Mouse (Mus musculus) common myeloid progenitor, adult 5-6 weeks (primary cell): ENCODE measurements at regions not wholly inside any gene's neighbourhood (a gene's known extent, or its start where the extent isn't known, plus 50 kb on each side); places are given as distances from the start of the nearest gene placed in this dataset.

Source experiments
- ATAC-seq: replicated peaks from 2 replicates; pipeline ENCODE4 v1.8.0; 2016; ENCODE audit warnings: low read depth, mild to moderate bottlenecking, moderate TSS enrichment, inconsistent platforms; ENCODE audit not compliant: poor library complexity, severe bottlenecking

DNA sequence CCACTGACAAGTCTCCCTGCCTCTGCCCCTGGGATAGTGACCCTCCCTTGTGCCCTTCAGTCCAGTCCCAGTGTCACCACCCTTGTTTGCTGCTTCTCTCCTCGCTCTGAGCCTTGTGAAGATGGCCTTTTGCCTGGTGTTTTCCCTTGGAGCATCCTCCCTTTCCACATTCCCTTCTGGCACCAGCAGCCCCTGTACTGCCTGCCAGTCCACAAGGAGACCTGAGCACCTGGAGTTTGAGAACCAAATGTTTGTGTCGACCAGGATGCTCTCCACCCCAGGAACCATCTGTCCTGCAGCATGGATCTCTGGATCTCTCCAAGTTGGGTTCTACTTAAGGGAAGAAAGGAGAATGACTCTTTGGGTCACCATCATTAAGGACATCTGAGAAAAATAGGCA, 307.5 kb upstream of the Zmiz1 start:
- no peak for ATAC-seq

DNA sequence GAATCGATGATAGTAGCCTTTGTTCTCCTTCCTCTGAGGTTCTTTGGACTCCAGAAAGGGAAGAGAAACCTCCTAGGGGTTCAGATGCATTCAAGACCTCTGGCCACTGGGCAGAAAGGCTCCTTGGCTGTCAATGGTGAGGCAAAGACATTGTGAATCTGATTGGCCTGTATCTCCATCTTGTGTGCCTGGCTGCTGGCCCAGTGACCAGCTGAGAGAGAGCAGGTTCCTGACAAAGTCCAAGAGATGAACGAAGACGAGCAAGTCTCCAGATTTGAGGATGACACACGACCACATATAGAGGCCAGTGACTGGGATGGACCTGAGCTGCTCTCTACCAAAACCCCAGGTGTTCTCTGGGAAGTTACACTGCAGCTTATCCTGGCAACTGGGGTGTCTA, 305.4 kb upstream of the Zmiz1 start:
- ATAC-seq: no peak

DNA sequence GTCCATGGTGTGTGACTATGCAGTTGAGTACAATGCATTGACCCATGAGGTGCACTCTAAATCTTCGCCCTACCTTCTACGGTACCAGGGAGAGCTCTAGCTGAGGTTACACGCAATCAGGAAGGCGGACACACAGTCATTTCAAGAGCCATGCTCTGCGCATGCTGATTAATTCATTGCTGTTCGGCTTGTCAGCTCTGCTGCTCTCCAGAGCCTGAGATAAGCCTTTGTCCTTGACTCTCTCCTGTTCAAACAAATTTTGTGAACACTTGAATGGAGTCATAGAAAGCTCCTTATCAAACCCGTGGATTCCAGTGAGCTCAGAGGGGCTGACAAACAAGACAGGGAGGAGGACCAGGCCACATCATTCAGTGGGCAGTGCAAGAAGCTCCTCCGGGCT, 304.8 kb upstream of the Zmiz1 start:
- ATAC-seq: no peak

DNA sequence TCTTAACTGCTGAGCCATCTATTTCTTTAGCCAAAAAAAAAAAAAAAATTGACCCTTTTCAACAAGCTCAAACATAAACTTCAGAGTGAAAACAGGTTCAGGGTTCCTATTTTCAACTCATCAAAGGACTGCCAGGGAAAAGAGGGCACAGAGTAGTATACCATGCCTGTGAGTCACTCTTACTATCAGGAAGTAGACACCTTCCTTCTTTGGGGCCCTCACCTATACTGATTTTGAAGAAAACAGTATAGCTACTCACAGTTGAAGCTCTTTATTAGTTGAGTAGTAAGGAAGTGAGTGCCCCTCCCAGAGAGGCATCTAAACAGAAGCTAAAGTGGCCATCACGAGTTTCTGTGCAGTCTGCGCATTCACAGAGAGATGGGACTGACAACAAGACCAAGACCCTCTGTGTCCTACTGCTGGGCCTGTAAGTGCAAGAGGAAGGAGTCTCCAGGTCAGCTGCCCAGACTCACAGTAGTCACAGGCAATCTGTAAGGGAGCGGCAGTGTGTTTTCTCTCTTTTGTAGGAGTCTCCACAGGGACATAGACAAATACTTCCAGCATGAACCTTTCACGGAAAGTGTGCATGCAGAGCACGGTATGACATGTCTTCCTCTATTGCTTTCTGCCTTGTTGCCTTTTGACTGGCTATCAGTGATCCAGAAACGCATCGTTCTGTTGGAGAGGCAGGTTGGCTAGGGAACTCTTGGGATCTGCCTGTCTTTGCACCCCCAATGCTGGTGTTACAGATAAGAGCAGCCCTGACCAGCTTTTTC, 303.8 kb upstream of the Zmiz1 start:
- ATAC-seq: no peak

DNA sequence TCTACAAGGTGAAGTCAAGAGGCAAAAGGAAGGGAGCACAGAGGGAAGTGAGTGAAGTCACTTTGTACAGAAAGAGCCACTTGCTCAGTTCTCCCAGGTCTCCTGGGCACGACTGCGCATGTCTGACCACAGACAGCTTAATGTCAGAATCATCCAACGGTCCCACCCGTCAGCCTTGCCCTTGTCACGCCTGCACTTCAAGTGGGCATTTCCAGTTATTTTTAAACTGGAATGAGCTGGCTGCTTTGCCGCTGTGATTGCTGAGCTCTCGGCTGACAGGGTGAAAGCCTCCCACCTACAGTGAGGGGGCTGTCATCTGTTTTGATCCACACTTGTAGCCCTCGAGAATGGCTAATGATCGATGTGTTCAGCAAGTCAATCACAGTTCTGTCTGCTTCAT, 302.8 kb upstream of the Zmiz1 start:
- peak; percentile 29; the same call in 1 of the 2 replicates for ATAC-seq

DNA sequence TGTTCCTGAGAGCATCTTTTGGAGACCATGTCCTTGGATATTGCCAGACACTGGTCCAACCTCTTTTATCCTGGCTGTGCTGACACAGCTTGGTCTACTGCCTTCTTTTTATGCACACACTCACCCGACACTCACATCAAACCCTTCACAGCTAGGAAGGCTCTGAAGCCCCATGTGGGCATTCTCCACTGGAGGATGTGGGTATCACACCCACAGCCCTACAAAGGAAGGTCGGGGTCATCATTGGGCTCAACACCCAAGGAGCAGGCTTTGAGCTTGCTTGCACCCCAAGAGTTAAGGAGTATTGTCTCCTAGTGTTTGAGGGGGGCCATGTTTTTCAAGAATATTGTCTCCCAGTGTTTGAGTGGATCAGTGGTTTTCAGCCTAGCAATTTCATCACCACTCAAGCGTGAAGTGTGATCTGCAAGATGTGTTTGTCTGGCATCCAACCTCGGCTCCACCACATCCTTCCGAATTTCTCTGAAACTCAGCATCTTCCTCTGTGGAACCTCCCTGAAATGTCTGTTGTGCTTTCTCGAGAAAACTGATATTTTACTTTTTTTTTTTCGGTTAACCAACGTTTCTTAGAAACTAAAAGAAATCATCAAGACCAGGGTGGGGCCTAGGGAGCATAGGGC, 297.2 kb upstream of the Zmiz1 start:
- no peak for ATAC-seq

DNA sequence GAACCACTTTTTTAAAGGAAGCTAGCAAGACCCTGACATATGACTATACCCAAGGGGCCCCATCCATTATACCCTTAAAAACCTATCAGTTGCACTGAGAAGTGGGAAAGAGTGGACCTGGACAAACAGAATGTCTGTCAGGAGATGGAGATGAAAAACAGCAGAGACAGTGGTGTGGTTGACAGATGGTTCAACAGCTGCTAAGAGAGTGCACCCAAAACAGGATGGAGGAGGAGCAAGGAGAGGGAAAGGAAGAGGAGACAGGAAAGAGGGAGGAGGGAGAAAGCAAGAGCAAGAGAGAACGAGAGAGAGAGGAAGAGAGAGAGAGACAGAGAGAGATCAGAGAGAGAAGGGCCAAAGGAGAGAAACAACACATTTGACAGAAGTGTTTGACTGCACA, 292.8 kb upstream of the Zmiz1 start:
- no peak for ATAC-seq

DNA sequence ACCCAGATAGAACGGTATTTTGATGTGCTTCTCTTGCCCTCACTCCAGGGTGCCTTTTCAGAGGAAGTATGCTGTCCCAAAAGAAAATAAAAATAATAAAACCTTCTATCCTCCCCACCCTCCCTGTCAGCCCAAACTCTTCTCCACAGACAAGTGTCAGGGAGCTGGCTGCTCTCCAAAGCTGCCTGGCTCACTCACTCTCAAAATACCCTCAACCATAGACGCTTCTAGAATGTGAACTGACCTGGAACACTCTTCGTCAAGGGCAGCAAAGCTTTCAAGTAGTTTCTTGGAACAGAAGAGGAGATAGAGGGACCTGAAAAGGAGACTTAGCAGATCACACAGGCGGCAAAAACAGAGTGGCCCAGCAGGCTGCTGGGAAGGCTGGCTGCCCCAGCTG, 291.4 kb upstream of the Zmiz1 start:
- ATAC-seq: no peak

DNA sequence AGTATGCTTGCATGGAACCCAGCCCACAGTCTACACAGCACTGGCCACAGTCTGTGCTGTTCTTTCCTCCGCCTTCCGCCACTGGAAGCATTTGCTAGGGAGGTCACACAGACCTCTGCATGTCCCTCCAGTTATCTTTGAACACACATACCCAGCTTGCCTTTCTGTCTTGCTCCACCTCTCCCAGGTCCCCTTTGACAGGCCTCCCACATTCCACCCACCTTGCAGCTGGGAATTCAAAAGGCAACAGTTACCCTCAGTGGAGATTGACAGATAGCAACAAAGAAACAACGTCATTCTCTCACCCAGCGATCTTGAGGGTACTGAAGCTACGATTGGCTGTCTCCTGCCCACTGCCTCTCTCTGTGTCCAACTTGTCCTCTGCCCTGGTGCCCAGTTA, 290.7 kb upstream of the Zmiz1 start:
- no peak for ATAC-seq

DNA sequence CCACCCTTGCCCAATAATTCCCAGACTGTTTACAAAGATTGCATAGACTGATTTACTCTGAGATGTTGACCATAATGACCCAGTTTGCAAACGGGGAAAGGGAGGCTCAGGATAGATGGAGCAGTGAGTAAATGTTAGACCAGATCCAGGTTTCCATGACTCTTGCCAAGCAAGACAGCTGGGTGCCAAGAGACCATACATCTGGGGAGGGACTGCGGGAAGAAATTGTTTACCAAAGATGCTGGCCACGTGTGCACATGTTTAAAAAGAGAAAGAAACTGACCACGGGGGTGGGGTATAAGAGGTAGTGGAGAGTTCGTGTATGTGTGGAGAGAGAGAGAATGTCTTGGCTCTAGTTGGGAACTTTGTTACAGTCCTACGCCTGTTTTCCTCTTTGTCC, 285.7 kb upstream of the Zmiz1 start:
- ATAC-seq: no peak

DNA sequence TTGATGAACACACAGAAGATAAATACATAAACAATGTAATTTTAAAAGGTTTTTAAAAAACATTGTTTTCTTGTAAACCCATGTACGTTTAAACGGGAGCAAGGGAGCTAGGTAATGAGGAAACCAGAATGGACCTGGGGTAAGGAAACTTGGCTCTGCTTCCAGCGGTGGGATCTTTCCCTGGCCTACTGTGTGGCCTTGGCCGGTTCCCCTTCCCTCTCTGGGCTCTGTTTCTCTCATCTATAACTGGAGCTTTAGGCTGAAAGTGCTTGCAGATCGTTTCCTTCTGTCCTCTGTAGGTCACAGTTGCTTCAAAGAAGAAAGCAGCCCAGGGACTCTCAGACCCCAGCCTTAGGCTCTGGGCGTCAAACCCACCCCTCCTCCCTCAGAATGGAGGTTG, 285.1 kb upstream of the Zmiz1 start:
- no peak for ATAC-seq

DNA sequence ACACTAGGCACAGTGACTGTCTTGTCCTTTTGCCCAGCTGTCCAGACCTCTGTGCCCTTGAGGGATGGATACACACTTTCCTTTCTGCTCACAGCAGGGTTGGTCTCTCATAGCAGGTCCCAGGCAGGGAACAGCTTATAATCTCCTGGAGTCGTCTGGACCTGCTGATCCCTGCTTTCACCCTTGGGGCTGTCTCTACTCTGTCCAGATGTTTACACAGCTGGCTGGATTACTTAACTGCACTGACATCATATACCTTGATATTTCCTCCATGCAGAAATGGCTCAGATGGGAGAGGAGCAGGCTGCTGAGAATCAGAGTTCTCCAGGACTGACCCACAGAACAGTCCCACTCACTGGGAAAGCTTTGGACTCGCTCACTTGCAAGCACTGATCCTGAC, 284.6 kb upstream of the Zmiz1 start:
- ATAC-seq: no peak

DNA sequence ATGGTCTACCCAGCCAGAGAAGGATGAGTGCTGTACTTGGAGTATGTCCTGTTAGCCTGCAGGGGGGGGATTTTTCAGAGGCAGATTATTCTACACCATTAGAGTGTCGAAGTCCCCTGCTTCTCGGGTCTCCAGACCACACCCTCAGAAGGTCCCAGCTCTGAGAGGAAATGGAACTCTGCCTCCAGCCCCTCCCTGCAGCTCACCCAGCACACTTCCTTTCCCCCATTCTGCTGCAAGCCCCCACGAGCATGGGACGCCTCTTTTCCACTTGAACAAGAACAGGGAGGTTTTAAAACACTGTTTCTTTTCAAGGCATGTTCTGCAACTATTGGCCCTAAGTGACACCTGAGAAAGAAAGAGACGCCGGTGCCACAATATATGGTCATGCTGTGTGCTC, 282.8 kb upstream of the Zmiz1 start:
- no peak; the same call in 1 of the 2 replicates for ATAC-seq

DNA sequence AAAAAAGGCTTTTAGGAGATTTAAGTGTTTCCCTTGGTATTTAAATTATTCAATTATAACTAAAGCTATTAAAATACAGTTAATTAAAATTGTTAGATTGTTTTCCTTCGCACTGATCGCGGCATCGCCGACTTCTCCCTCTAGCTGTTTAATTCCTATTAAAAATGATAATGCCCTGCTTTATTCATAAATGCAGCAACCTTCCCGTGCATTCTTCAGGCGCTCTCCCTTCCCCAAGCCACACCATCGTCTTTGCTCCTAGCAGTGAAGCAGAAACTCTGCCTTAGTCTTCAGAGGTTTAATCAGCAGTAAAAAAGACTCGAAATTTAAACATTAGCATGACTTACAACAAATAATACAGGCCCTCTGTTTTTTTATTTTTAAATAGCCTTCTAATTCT, 278.9 kb upstream of the Zmiz1 start:
- ATAC-seq: no peak

DNA sequence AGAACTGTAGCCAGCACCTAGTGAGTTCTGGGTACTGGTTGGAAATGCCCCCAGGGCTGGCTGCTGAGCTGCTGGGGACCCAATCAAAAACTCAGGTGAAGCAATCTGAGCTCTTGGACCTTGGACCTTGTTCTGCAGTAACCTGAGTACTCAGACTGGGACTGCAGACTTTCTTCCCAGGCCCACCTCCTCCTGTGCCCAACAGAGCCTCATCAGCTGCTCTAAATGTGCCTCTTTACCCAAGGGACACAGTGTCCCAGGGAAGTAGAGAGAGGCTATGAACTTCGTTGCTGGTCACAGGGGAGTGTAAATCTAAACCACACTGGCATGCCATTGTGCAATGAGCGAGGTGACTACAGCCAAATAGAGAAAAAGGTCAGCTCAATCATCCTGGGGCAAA, 277.6 kb upstream of the Zmiz1 start:
- no peak for ATAC-seq

DNA sequence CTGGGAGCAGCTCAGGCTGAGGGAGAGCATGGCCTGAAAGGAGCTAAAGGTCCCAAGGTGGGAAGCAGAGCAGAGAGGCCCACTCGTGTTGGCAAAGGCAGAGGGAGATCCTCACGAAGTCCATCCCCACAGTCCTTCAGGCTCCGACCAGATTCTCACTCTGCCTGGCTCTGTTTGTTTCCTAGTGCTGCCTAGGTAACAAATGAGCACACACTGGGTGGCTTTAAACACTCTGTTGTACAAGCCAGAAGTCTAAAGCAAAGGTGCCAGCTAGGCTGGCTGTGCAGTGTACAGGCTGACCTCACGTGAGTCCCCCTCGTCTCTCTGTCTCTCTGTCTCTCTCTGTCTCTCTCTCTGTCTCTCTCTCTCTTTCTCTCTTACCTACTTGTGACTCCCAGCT, 274.9 kb upstream of the Zmiz1 start:
- ATAC-seq: no peak

DNA sequence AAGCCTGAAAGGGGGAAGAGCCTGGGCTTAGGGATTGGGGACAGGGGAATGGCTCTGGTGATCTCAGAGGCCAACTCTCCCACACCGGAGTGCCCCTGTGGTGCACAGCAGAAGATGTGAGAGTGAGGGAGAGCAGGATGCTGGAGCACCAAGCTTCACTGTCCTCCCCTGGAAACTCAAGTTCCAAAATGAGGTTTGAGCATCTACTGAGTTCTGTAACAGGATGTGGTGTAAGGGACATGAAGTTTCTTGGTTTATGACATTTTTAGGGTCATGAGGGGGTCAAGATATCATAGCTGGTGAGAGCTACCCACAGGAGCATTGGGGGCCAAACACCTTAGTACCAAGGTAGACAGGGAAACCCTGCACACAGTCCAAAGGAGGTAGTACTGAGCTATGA, 274.1 kb upstream of the Zmiz1 start:
- ATAC-seq: no peak

DNA sequence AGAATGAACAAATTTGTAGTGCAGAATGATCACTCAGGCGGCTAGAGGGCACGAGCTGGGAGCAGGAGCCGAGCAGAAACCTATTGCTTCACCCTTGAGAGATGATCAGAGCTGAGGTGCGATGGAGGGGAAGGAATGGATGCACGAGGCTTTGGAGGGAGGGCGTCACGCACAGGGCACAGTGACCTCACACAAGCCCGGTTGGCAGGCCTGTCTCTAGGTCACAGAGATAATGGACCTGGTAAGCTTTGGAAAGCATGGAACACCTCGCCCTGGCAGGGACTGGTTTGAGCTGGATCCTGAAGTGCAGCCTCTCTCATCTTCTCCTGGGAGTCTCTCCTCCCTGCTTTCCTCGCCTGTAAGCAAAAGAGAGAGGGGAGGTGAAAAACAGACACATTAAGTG, 273.4 kb upstream of the Zmiz1 start:
- ATAC-seq: no peak

DNA sequence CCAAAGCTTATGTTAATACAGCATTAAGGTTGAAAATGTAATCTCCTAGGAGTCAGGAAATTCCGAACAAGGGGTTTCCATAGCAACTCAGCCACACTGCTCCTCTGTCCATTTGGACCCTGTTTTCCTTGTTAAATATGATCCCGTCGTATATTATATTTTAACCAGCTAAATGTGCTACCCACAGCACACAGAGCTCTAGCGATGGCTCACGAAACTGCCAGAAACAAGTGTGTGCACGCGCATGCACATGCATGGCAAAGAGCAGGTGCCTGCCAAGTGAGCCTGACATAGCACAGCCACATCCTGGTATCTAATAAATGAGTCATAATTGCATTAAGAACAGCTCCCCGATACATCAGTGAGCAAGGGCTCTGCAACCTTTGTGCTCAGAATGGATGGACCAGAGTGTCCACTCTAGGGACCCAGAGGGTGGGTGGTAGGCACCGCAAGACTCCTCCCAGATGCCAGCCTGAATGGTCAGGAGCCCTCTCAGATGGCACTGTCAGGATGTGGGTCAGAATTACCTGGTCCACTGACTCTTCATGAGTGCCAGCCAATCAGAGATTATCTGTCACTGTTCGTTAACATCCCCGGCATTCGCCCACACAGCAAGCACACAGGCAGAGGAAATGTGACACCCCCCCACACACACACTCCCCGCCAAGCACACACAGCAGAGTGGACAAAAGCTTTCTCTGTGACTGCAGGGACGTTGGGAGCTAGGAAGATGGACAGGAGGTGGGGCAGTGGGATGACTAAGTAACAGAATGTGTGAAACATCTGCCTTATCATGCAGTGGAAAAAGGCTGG, 272.8 kb upstream of the Zmiz1 start:
- ATAC-seq: no peak

DNA sequence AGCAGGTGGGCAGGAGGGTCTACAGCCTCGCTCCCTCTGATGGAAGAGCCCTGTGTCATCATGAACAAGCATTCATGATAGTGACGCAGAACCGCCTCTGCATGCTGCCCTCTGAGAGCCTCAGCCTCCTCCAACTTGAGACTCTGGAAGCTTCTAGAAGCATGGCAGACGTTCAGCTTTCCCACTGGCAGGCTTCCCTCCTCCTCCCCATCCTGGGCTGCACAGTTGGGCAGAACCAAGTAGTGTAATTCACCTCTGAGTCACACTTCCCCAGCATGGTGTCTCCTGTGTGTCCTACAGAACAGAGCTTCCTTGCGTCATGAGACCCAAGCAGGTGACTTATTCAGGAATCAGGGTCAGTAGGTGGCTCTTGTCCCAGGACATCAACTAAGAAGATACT, 271.3 kb upstream of the Zmiz1 start:
- no peak for ATAC-seq

DNA sequence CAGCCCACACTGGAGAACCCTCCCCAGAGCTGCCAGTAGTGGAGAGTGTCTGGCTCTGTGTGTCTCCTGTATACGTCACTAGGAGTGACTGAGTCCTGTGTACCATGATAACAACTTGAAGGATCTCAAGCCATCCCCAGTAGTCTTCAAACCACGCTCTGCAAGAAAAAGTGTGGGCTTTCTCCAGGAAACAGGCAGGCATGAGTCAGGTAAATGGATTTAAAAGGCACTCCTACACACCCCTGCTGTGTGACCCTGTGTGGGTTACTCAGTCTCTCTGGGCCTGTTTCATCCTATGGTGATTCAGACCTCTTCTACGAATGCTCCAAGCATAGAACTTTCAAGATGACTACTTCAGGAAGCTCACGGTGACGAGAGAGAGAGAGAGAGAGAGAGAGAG, 269.7 kb upstream of the Zmiz1 start:
- no peak for ATAC-seq
